Mouse (Mus musculus) adipose tissue, adult 10 weeks (tissue): ENCODE results near the gene Tmem170b. TPM values are rescaled to one million over a fixed set of nuclear protein-coding genes. Genes with fewer than 3 reads are reported as not detected.

ENCODE experiments used
- polyA plus RNA-seq: library from polyadenylated mRNA; stranded (reverse); fragments of 350-450 nt; fragmentation: Illumina TruSeq; extraction: RNeasy Lipid Tissue Mini Kit (QIAGEN cat#74804); gene quantifications from one replicate; pipeline ENCODE4 v1.2.3, GENCODE M21; 2014; ENCODE audit warnings: low read depth, low replicate concordance

The Tmem170b gene
- 7.6 TPM for polyA plus RNA-seq

DNA sequence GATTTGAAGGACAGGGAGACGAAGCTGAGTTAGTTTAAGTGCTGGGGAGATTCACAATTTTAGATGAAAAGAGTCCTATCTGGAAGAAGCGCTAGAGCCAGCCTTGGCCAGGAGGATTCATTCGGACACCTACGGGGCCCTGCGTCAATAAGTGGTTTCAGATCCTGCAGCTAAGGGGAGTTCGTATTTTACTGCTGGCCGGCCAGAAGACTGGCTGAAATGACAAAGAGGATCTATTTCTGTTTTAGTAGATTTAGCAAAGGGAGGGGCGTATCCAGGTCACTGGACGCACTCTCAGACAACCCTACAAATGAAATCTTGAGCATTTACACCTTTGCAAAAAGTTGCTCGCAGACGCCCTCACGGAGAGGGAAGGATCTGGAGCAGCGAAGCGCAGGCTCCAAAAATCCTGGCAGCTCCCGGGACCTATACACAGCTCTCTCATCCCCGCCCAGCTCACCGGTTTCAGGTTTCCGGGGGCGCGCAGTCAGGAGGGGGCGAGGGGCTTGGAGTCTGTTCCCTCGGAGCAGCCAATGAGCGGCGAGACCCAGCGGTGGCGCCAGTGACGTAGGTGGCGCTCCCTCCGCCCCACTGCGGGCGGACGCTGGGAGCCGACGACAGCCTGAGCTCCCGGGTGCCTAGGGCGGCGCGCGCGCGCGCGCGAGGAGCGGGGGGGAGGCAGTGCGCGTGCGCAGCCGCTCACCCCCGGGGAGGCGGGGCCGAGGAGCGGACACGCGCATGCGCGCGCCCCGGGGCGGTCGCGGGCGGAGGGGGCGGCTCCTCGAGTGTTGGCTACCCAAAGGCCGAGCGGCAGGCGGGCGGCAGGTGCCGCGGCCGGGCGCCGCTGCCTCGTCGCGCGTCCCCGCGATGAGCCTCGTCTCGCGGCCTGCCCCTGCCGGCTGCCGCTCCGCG is at the start of gene Tmem170b:
Tmem170b (plus strand) TSS at position 809 of the 912 bp plus-strand sequence.

Other genes with a start within 250 kb of the Tmem170b start
- 27.6 TPM for gene Nedd9, start 118.5 kb upstream of the Tmem170b start, polyA plus RNA-seq
- 7.4 TPM for gene Adtrp, start 241.8 kb downstream of the Tmem170b start, polyA plus RNA-seq